Mouse (Mus musculus) regulatory T cell (primary cell): ENCODE measurements around the gene Smarcc2.

Source experiments
- in situ Hi-C: fragments of 300-600 bp; cut with MboI, MseI; formaldehyde crosslinking; loops from one replicate; pipeline ENCODE4 v1.15.1; 2025; ENCODE audit warnings: high pct_unique_total_duplicates

The Smarcc2 gene

GRCm38 (mm10) chr10:128441324-128442119 lies 17.5 kb upstream of the Smarcc2 start:
- in situ Hi-C loops: no loop called here

GRCm38 (mm10) chr10:128442718-128443117 lies 16.3 kb upstream of the Smarcc2 start:
- in situ Hi-C loops: no loop called here

- in situ Hi-C loops: no loop called here
Measured at GRCm38 (mm10) chr10:128444354-128444753, 14.7 kb upstream of the Smarcc2 start.

DNA sequence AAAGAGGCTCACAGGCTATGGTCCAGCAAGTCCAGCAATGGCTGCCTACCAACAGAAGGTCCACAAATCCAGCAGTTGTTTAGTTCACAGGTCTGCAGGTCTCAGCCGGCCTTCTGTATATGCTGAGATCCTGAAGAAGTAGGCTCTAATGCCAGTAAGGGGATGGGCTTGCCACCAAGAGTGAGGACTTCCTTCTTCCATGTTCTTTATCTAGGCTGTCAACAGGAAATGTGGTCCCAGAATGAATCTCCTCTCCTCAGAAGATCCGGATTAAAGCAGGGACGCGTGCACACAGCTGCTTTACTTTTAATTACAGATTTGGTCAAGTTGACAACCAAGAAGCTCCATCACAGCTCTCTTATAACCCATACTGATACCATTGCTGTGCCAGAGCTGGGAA lies 13.6 kb upstream of the Smarcc2 start:
- in situ Hi-C loops: loop anchor here (5.0 kb wide), 1 partner anchor 38 kb away; no protein-coding TSS in a partner anchor

DNA sequence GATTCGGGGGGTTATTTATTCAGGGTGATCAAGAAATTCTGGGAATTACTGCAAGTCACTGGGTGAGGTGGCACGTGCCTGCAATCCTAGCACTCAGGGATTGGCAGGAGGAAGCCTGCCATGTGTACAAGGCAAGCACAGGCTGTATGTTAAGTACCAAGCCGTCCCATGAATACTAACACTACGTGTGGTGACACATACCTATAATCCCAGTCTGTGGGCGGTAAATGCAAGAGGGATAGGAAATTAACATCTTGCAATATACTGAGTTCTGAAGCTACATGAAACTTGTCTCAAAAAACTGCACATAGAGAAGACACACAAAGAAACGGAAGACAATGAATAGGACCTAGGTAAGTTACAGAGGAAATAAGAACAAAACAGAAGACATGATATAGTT lies 8.0 kb upstream of the Smarcc2 start:
- in situ Hi-C loops: no loop called here

- in situ Hi-C loops: no loop called here
Measured at GRCm38 (mm10) chr10:128454471-128454870, 4.6 kb upstream of the Smarcc2 start.

GRCm38 (mm10) chr10:128455280-128455679 lies 3.8 kb upstream of the Smarcc2 start:
- in situ Hi-C loops: loop anchor here (5.0 kb wide), 1 partner anchor 88 kb away; the partner anchor contains the start of gene Coq10a

- in situ Hi-C loops: loop anchor here (5.0 kb wide), 1 partner anchor 90 kb away; the partner anchor contains the start of gene Coq10a
Measured at GRCm38 (mm10) chr10:128457676-128458075, 1.4 kb upstream of the Smarcc2 start.

GRCm38 (mm10) chr10:128458348-128458718 lies 715 bp upstream of the Smarcc2 start:
- in situ Hi-C loops: loop anchor here (5.0 kb wide), 1 partner anchor 91 kb away; the partner anchor contains the start of gene Coq10a

- in situ Hi-C loops: loop anchor here (5.0 kb wide), 1 partner anchor 92 kb away; the partner anchor contains the start of gene Coq10a
Measured at GRCm38 (mm10) chr10:128459409-128460269, 591 bp downstream of the Smarcc2 start.

- in situ Hi-C loops: no loop called here
Measured at GRCm38 (mm10) chr10:128460270-128460630, 1.2 kb downstream of the Smarcc2 start.

GRCm38 (mm10) chr10:128474366-128474765 lies 15.3 kb downstream of the Smarcc2 start:
- in situ Hi-C loops: no loop called here

GRCm38 (mm10) chr10:128486370-128486769 lies 27.3 kb downstream of the Smarcc2 start:
- in situ Hi-C loops: no loop called here

DNA sequence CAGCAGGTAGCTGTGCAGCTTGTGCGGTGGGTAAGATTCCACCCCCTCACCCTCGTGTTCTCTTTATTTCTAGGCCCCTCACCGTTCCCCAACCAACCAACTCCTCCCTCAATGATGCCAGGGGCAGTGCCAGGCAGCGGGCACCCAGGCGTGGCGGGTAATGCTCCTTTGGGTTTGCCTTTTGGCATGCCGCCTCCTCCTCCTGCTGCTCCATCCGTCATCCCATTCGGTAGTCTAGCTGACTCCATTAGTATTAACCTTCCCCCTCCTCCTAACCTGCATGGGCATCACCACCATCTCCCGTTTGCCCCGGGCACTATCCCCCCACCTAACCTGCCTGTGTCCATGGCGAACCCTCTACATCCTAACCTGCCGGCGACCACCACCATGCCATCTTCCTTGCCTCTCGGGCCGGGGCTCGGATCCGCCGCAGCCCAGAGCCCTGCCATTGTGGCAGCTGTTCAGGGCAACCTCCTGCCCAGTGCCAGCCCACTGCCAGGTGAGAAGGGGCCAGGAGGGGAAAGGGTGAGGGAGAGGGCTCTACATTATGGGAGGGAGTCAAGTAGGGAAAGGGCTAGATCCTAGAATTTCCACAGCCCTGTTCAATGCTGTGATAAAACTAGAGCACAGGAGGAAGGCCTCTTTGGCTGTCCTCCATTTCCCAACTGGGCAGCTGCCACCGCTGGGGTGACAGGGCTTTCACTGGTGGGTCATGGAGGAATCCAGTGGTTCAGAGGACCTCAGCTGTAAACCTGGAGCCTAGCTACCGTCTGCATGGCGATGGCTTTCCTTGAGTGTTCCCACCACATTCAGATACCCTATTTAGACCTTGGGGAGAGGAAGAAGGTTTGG lies 29.0 kb downstream of the Smarcc2 start:
- in situ Hi-C loops: no loop called here

DNA sequence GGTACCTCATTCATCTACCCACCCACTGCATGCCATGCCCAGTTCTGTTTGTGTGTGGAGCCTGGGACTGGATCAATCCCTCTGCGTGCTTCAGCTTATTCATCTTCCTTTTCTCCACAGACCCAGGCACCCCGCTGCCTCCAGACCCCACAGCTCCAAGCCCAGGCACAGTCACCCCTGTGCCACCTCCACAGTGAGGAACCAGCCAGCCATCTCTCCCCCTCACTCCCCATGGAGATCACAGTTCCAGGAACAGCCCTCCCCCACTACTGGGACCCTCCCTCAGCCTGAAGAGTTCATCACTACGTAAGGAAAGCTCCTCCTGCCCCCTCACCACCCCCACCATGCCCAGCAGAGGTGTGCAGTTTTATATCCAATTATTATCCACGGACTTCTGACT lies 29.7 kb downstream of the Smarcc2 start:
- in situ Hi-C loops: no loop called here

- in situ Hi-C loops: no loop called here
Measured at GRCm38 (mm10) chr10:128489380-128489779, 30.3 kb downstream of the Smarcc2 start.

DNA sequence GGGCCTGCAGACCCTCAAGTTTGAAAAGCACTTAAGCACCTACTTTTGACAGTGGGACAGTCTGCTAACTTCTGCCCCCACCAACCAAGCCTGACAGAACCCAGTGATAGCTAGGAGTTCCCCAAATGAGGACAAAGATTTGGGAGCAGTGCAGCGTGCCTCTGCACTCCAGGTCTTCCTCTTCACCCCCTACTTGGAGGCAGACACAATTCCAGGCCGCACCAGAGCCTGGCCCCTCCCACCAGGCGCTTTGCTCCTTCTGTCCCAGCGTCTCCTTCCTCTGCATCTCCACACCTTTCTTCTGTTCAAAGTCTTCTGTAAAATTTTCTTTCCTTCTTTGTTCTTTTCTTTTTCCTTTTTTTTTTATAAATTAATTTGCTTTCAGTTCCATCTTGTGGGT lies 30.7 kb downstream of the Smarcc2 start:
- in situ Hi-C loops: loop anchor here (10.0 kb wide), 1 partner anchor 815 kb away; no protein-coding TSS in a partner anchor

GRCm38 (mm10) chr10:128490232-128490631 lies 31.2 kb downstream of the Smarcc2 start:
- in situ Hi-C loops: loop anchor here (10.0 kb wide), 1 partner anchor 815 kb away; no protein-coding TSS in a partner anchor

DNA sequence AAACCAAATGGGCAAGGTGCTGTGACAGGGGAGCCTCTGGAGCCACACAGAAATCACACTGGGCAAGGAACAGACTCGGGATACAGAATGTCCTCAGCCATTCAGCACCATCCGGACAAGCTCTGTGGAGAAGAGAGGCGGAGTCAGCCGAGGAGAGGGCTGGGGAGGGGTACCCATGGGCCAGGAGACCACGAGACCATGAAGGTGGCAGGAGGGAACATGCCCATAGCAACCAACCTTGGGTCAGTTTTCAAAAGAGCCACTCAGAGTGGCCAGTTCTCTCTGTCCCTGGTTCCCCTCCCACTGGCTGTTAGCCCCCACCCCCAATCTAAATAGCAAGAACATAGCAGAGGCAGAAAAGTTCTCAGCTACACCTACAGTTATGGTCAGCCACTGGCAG lies 31.9 kb downstream of the Smarcc2 start:
- in situ Hi-C loops: loop anchor here (10.0 kb wide), 1 partner anchor 816 kb away; no protein-coding TSS in a partner anchor

GRCm38 (mm10) chr10:128491495-128491894 lies 32.4 kb downstream of the Smarcc2 start:
- in situ Hi-C loops: loop anchor here (10.0 kb wide), 1 partner anchor 817 kb away; no protein-coding TSS in a partner anchor

- in situ Hi-C loops: loop anchor here (10.0 kb wide), 1 partner anchor 817 kb away; no protein-coding TSS in a partner anchor
Measured at GRCm38 (mm10) chr10:128492051-128492450, 33.0 kb downstream of the Smarcc2 start.
